Mouse (Mus musculus): ENCODE measurements at regions not wholly inside any gene's neighbourhood (a gene's known extent, or its start where the extent isn't known, plus 50 kb on each side); places are given as distances from the start of the nearest gene placed in this dataset.
A peak's percentile ranks its signal among the peaks of the same experiment; 100 is the strongest.
"Not testable (repeated sequence)": the region's sequence is repeated elsewhere in the genome, so short reads cannot be mapped to it uniquely, and the experiment has no call there.

GRCm38 (mm10) chr14:102794898-102795297 lies 187.5 kb downstream of the Kctd12 start:
- no peak for DNase-seq (ENCODE audit: low spot score in 2 of 2)

DNA sequence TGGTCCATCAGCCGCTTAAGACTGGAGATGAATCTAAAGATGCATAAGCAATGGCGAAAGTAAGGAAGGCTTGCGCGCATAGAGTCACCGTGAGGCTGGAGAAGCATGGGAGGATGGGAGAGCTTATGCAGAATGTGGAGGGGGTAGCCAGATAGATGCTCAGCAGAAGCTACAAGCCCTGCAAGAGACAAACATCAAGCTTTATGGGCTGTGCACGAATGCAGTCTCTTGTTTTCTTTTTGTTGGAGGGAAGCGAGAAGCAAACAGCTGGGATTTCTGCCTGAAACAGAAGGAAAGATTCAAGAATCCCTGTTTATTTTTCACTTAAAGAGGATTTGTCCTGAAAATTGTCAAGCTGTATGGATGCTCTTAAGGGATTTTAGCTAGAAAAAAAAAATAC lies 188.7 kb downstream of the Kctd12 start:
- DNase-seq (ENCODE audit: low spot score in 2 of 2), result no peak

DNA sequence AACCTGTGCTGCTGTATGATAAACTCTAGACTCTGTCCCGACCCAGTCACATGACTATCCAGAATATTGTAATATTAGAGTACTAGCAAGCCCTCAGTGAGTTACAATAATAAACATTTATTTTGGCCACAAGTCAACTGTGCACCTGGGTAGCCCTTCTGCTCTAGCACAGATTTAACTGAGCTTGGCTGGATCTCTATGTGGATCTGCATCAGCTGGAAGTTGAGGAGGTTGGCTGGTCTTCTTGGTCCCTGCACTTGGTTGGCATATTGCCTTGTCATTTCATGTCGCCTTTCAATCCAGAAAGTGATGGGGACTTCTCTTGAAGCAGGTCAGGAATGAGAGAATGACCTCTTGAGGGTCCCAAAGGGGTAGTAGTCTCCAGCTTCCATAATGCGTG lies 191.5 kb downstream of the Kctd12 start:
- no peak for DNase-seq (ENCODE audit: low spot score in 2 of 2)

DNA sequence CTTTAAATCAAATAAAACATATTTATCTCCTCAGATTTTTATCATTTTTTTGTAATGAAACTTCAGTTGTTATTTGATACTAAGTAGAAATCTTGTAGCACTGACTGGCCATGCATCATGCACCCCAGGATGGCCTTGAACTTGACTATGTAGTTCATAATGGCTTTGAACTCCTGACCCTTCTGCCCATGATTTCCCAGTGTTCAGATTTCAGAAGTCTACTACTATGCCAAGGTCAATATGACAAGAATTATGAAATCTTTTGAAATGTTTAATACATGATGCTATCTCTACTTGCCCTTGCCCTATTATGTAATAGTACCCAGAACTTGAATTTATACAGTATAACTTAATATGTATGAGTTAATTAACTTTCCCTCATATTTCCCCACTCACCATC lies 200.2 kb downstream of the Kctd12 start:
- no peak for DNase-seq (ENCODE audit: low spot score in 2 of 2)

DNA sequence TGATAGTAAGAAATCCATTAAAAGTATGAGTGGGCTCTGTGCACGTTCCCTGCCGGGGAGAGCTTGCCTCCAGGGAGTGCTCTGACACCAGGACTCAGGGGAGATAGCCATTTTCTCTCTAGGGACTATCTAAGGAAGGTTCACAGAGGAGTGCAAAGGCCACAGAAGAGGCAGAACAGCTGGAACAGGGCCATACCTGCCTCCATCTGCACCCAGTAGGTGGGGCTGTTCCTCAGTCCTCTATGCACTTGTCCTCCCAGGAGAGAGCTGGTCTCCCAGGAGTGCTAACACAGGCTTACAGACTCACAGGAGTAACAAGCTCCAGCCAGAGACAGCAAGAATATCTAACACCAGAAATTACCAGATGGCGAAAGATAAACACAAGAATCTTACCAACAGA lies 212.7 kb downstream of the Kctd12 start:
- peak in 1 of 2 experiments; percentile 31 for DNase-seq (ENCODE audit: low spot score in 2 of 2)

DNA sequence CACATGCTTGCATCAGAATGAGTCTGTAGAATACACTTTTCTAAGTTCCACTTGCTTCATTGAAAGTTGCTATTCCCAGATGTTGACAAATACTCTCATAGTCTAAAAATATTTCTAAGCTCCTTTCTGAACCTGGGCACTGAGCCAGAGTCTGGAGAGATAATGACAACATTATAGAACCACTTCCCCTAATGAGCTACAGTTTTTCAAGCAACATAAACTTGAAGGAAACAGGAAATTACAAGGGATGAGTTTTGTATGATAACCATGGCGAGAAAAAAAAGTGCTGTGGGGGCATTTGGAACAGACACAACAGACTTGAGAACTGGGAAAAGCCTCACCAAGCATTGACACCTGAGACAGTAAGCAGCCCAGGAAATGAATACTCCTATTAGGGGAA lies 233.8 kb downstream of the Kctd12 start:
- no peak for DNase-seq (ENCODE audit: low spot score in 2 of 2)

DNA sequence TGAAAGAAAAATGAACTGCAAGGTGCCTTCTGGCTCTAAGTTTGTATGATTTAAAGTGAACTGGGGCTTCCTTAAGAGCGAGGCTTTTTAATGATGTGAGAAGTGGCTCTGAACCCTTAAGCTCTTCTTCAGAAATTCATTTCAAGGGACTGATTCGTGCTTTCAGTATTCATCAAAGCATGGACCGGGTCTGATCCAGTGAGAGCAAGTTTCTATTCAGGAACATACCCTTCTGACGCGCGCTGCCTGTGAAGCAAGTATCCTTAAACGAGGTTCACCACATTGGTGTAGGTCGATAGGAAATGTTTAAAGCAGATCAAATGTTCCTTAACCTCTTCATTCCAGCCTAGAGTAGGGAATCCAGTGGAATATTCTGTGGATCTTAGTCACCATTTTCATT lies 240.1 kb downstream of the Kctd12 start:
- no peak for DNase-seq (ENCODE audit: low spot score in 2 of 2)

DNA sequence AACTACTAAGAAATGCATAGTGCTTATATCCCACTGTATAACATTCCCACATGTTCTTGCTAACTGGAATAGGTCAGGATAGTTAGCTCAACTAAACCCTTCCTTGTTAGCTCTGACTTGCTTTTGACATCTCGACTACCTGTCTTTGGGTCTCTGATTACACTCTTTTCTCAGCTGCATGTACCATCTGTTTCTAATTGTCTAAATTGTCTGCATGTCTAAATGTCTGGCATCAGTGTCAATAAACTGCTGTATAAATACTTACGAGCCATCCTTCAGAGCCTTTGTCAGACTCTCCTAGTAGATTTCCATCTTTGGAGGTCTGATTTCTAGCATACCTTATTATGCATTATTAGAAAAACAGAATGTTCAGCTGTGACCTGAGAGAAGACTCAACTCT lies 245.8 kb downstream of the Kctd12 start:
- no peak for DNase-seq (ENCODE audit: low spot score in 2 of 2)

GRCm38 (mm10) chr14:102733718-102734117 lies 248.7 kb downstream of the Kctd12 start:
- not testable (repeated sequence) for DNase-seq (ENCODE audit: low spot score in 2 of 2)

- no peak for DNase-seq (ENCODE audit: low spot score in 2 of 2)
Observed at GRCm38 (mm10) chr14:102731746-102732145, 250.7 kb downstream of the Kctd12 start.

- DNase-seq (ENCODE audit: low spot score in 2 of 2), result no peak
Observed at GRCm38 (mm10) chr14:102722633-102723032, 259.8 kb downstream of the Kctd12 start.

- no peak for DNase-seq (ENCODE audit: low spot score in 2 of 2)
Observed at GRCm38 (mm10) chr14:102718558-102718957, 263.9 kb downstream of the Kctd12 start.

DNA sequence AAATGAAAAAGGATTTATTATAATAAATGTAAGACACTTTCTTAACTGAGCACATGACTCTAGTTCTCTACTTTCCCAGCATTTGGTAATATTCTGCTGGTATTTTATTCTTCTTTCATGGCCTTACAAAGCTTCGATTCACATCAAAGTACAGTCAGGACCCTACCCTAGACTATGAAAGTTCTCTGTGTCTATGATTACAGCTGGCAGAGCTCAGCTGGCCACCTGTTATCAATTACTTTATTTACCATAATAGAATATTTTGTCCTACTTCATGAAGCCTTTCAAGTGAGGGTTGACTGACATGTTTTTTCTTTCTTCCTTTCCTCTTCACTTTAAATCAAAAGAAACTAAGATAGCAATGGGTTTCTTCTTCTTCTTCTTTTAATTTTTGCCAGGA lies 269.8 kb downstream of the Kctd12 start:
- no peak for DNase-seq (ENCODE audit: low spot score in 2 of 2)

- no peak for DNase-seq (ENCODE audit: low spot score in 2 of 2)
Observed at GRCm38 (mm10) chr14:102706704-102707336, 275.6 kb downstream of the Kctd12 start.

- no peak for DNase-seq (ENCODE audit: low spot score in 2 of 2)
Observed at GRCm38 (mm10) chr14:102701108-102701507, 281.3 kb downstream of the Kctd12 start.

DNA sequence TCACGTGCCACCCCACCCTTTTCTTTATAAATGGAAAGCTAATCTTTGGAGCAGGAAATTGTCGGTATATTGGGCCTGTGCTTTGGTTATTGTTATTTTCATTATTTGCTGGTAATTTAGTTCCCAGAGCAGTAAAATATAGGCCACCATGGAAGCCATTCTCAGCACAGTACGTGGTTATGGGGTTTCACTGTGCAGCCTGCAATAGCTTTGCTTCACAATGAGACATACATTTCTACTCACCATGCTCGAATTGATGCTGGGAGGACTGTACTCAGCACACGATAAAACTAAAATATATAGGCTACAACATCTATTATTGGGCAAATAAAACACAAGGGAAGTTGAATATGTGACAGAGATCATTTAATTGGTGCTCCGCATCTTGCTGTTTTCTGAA lies 282.0 kb downstream of the Kctd12 start:
- no peak for DNase-seq (ENCODE audit: low spot score in 2 of 2)

GRCm38 (mm10) chr14:102699015-102699414 lies 283.4 kb downstream of the Kctd12 start:
- no peak for DNase-seq (ENCODE audit: low spot score in 2 of 2)

- no peak for DNase-seq (ENCODE audit: low spot score in 2 of 2)
Observed at GRCm38 (mm10) chr14:102686791-102687190, 295.6 kb downstream of the Kctd12 start.

GRCm38 (mm10) chr14:102676582-102676981 lies 305.9 kb downstream of the Kctd12 start:
- no peak for DNase-seq (ENCODE audit: low spot score in 2 of 2)

- no peak for DNase-seq (ENCODE audit: low spot score in 2 of 2)
Observed at GRCm38 (mm10) chr14:102674635-102675034, 307.8 kb downstream of the Kctd12 start.

GRCm38 (mm10) chr14:102673724-102674123 lies 308.7 kb downstream of the Kctd12 start:
- DNase-seq (ENCODE audit: low spot score in 2 of 2), result no peak

DNA sequence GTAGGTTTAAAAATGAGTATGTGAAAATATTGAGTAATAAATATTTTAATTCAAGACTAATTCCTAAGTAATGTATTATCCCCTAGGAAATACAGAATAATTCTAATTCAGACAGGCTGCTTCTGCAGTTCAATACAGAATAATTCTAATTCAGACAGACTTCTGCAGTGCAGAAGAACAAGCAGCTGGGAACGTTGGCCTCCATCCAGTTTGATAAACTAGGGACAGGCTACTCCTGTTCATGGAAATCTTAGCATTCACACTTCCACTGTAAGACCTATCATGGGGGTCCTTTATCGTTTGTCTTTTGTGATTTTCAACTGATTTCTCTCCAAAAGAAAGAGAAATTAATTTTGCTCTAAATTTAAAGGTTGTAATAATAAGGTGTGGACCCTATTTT lies 319.2 kb downstream of the Kctd12 start:
- no peak for DNase-seq (ENCODE audit: low spot score in 2 of 2)

- DNase-seq (ENCODE audit: low spot score in 2 of 2), result no peak
Observed at GRCm38 (mm10) chr14:102660351-102660750, 322.1 kb downstream of the Kctd12 start.

DNA sequence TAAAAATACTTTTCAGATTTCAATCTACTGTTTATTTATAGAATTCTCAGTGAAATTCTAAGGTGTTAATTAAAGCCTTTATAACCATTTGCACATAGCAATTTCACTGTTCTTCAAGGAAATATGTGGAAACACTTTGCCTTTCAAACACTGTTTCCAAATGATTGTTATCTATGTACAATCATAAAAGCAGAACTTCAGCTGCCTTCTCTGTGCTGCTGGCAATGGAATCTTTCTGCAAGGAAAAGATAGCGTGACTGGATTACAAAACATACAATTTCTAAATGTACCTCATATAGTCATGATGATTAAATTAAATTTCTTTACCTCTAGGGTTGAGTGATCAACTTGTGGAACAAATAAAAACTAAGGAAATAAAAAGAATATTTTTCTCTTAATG lies 326.2 kb downstream of the Kctd12 start:
- DNase-seq (ENCODE audit: low spot score in 2 of 2), result no peak
